ENCODE assay signal across 16 mouse cellular contexts in the genomic region with DNA sequence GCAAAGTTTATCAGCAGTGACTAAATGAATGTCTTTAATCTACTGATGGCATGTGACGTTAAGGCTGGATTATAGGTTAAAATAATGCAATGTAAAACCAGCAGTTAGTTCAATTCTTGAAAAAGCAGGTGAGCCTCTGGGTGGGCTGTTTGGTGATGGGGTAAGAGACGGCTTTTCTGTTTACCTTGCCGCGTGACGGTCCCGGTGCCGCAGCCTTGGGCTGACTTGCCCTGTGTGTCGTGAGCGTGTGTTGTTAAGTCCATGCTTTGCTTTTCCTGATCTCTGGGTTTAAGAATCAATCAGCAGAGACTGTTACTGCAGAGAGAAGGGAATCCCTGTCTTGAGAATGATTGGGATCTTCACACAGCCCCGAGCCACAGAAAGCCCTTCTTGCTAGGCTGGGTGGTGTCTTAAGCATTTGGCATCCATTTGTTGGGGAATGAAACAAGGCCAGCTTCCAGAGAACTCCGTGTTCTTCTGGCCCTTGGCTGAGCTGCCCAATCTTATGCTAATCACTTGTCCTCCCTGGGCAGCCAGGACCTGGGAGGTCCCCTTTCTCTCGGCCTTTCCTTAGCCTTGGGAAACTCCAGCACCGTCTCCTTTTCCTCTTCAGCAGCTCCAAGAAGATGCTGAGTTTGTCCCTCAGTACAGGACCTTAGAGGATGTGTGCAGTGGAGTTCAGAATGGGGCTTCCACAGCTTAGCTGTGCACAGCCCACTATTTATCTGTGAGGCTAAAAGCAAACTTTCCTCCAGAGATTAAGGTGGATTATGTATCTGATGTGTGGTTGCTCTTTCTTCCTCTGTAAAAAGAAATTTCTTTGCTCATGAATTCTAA. TPM values are rescaled to one million over a fixed set of nuclear protein-coding genes. Genes with fewer than 3 reads are reported as not detected.
DNase-seq lines count a peak whose midpoint lies in the region; ATAC-seq and TF ChIP-seq lines count a peak whose summit lies in the region.
"Had no signal": no experiment of that assay in that cellular context is flagged by ENCODE, and none has a peak within 500 bp of the region (broad histone marks: within the 10 kb centered on the region; RNA-seq: fewer than 3 reads in every experiment).

No protein-coding gene starts in this region.

- peak; percentile 46; the same call in 1 of the 2 replicates for ATAC-seq in erythroblast, adult 5-6 weeks (replicated peaks; ENCODE audit: low FRiP score, poor library complexity, severe bottlenecking)
- ATAC-seq: activated CD4-positive, CD25-positive, alpha-beta regulatory T cell, adult 4 months had no signal

- no peak for TF ChIP-seq CTCF in layer of hippocampus, adult 2 months (conservative IDR thresholded peaks at IDR 0.05)

- H3K4me3 ChIP-seq in layer of hippocampus, adult 2 months, result no peak overlapping the region
- H3K4me3 ChIP-seq: forebrain, embryonic 10.5 days; lung, embryonic 15.5 days; midbrain, embryonic 12.5 days; neural tube, embryonic 12.5 days had no signal

- DNase-seq in layer of hippocampus, adult 2 months (ENCODE audit: low spot score in 2 of 2), result peak in 1 of 2 experiments; percentile 25
- DNase-seq in layer of hippocampus, postnatal 14 days (ENCODE audit: low spot score in 2 of 2), result no peak
- DNase-seq in ZHBTc4 (ENCODE audit: low read depth, low spot score), result peak; percentile 71
- peak; percentile 73 for DNase-seq in skeletal muscle tissue, adult 2 months (ENCODE audit: low read depth, low spot score)
- no peak for DNase-seq in adrenal gland, postnatal 4 days (ENCODE audit: low spot score in 2 of 2)
- DNase-seq in thymus, postnatal 14 days, result no peak
- DNase-seq: kidney, adult 11 months; right cerebral cortex, postnatal 14 days had no signal

- H3K27ac ChIP-seq in layer of hippocampus, adult 2 months, result peak overlapping the region; percentile 87
- H3K27ac ChIP-seq: forebrain, embryonic 10.5 days; lung, embryonic 15.5 days; midbrain, embryonic 12.5 days; neural tube, embryonic 12.5 days had no signal

RNA-seq across cellular contexts. Expression of gene Gm17660, which starts 15.3 kb away (rescaled TPM):
- total RNA-seq in layer of hippocampus, adult 2 months (2021), result not detected
- not detected for total RNA-seq in layer of hippocampus, postnatal 14 days (2021)
- not detected in 2 replicates for total RNA-seq in erythroblast, adult 5-6 weeks (2015; ENCODE audit: low replicate concordance)
- total RNA-seq in erythroblast, adult 5-6 weeks (2017; ENCODE audit: low replicate concordance), result not detected in 2 replicates
- total RNA-seq in adrenal gland, postnatal 4 days (2021), result not detected
- total RNA-seq: heart, adult 18-20 months; heart, postnatal 36 days had no signal

RNA-seq across cellular contexts. Expression of gene Nudt9, which starts 16.0 kb away (rescaled TPM):
- 10 to 100 TPM; 66.4 to 71.5 TPM for total RNA-seq in layer of hippocampus, adult 2 months (2021)
- 10 to 100 TPM; 75.6 to 77.4 TPM for total RNA-seq in layer of hippocampus, postnatal 14 days (2021)
- 13.8 and 14.4 TPM in 2 replicates for total RNA-seq in erythroblast, adult 5-6 weeks (2015; ENCODE audit: low replicate concordance)
- 34.2 and 44.5 TPM in 2 replicates for total RNA-seq in erythroblast, adult 5-6 weeks (2017; ENCODE audit: low replicate concordance)
- 10 to 100 TPM; 53.2 to 54.8 TPM for total RNA-seq in adrenal gland, postnatal 4 days (2021)

RNA-seq across cellular contexts. Expression of gene Hsd17b11, which starts 40.4 kb away (rescaled TPM):
- total RNA-seq in layer of hippocampus, adult 2 months (2021), result 10 to 100 TPM; 48.0 to 53.9 TPM
- 10 to 100 TPM; 36.7 to 39.9 TPM for total RNA-seq in layer of hippocampus, postnatal 14 days (2021)
- 12.5 and 16.5 TPM in 2 replicates for total RNA-seq in erythroblast, adult 5-6 weeks (2015; ENCODE audit: low replicate concordance)
- 6.3 and 21.8 TPM in 2 replicates for total RNA-seq in erythroblast, adult 5-6 weeks (2017; ENCODE audit: low replicate concordance)
- total RNA-seq in adrenal gland, postnatal 4 days (2021), result 10 to 100 TPM; 67.7 to 72.2 TPM

RNA-seq across cellular contexts. Expression of gene Sparcl1, which starts 51.4 kb away (rescaled TPM):
- 1,000 to 10,000 TPM; 1,426 to 1,439 TPM for total RNA-seq in layer of hippocampus, adult 2 months (2021)
- total RNA-seq in layer of hippocampus, postnatal 14 days (2021), result 1,000 to 10,000 TPM; 1,351 to 1,429 TPM
- total RNA-seq in erythroblast, adult 5-6 weeks (2015; ENCODE audit: low replicate concordance), result not detected in 2 replicates
- 0.85 TPM in 1 of 2 replicates, not detected in the other for total RNA-seq in erythroblast, adult 5-6 weeks (2017; ENCODE audit: low replicate concordance)
- total RNA-seq in adrenal gland, postnatal 4 days (2021), result 10 to 100 TPM; 83.2 to 85.6 TPM

Comparison
In these comparisons a context has a peak if more than half of its experiments do, and no peak if none do; other contexts are left out.
1. DNase-seq: peak in ZHBTc4 (single experiment) and skeletal muscle tissue, adult 2 months (single experiment); none in layer of hippocampus, postnatal 14 days (0 of 2), adrenal gland, postnatal 4 days (0 of 2) and thymus, postnatal 14 days (single experiment).